ENCODE assay signal across 9 mouse cellular contexts in genomic region chr1:75387469-75387928, GRCm38 (mm10). TPM values are rescaled to one million over a fixed set of nuclear protein-coding genes. Genes with fewer than 3 reads are reported as not detected.
DNase-seq lines count a peak whose midpoint lies in the region; ATAC-seq lines count a peak whose summit lies in the region.
"Had no signal": no experiment of that assay in that cellular context is flagged by ENCODE, and none has a peak within 500 bp of the region (broad histone marks: within the 10 kb centered on the region; RNA-seq: fewer than 3 reads in every experiment).

No protein-coding gene starts in this region.

- H3K9ac ChIP-seq in heart, embryonic 15.5 days = peak overlapping the region; percentile 39
- no peak overlapping the region for H3K9ac ChIP-seq in liver, embryonic 13.5 days

- peak; percentile 66 for DNase-seq in gastrocnemius, postnatal 14 days
- DNase-seq in gastrocnemius, adult 18-20 months (ENCODE audit: low spot score) = no peak
- DNase-seq in cerebellum, adult 8-10 months = peak; percentile 51
- no peak for DNase-seq in liver, embryonic 13.5 days
- DNase-seq in MN1 (ENCODE audit: low spot score) = no peak
- DNase-seq in right cerebral cortex, adult 2 months (ENCODE audit: low spot score in 2 of 2) = no peak
- DNase-seq in adrenal gland, postnatal 36 days = no peak
- DNase-seq: kidney, postnatal 25 days had no signal

- H3K4me3 ChIP-seq in heart, embryonic 15.5 days = peak overlapping the region; percentile 24; the same call in 1 of the 2 replicates
- H3K4me3 ChIP-seq in liver, embryonic 13.5 days (replicated peaks) = peak overlapping the region; percentile 12; the same call in 1 of the 2 replicates

- peaks cover 73% of the 10 kb centered on the region for H3K4me1 ChIP-seq in heart, embryonic 15.5 days (replicated peaks)
- H3K4me1 ChIP-seq in liver, embryonic 13.5 days (replicated peaks) = peaks cover 4% of the 10 kb centered on the region; the same call in 1 of the 2 replicates

- H3K27ac ChIP-seq in heart, embryonic 15.5 days = no peak overlapping the region
- no peak overlapping the region for H3K27ac ChIP-seq in liver, embryonic 13.5 days

- ATAC-seq in heart, embryonic 15.5 days (replicated peaks; ENCODE audit: insufficient number of reproducible peaks, insufficient read depth, low FRiP score, low read depth) = no peak
- ATAC-seq in liver, embryonic 13.5 days (ENCODE audit: low read depth) = no peak

- H3K9me3 ChIP-seq in heart, embryonic 15.5 days (replicated peaks) = no peaks in the 10 kb centered on the region
- H3K9me3 ChIP-seq in liver, embryonic 13.5 days (replicated peaks) = no peaks in the 10 kb centered on the region

- H3K4me2 ChIP-seq in heart, embryonic 15.5 days = peak overlapping the region; percentile 48
- H3K4me2 ChIP-seq in liver, embryonic 13.5 days = no peak overlapping the region

- WGBS in heart, embryonic 15.5 days = 29% methylated on average over 7 of the region's 7 CpGs
- 25% methylated on average over 7 of the region's 7 CpGs for WGBS in liver, embryonic 13.5 days (ENCODE audit: insufficient replicate concordance)

- H3K36me3 ChIP-seq in heart, embryonic 15.5 days = peaks cover 18% of the 10 kb centered on the region; the same call in 1 of the 2 replicates
- H3K36me3 ChIP-seq in liver, embryonic 13.5 days = no peaks in the 10 kb centered on the region

- intact Hi-C loops in gastrocnemius, postnatal 14 days (cut with DNase I; ENCODE audit: low total_unique reads) = no loop called here

- peaks cover 37% of the 10 kb centered on the region for H3K27me3 ChIP-seq in heart, embryonic 15.5 days
- H3K27me3 ChIP-seq in liver, embryonic 13.5 days = peaks cover 97% of the 10 kb centered on the region

RNA-seq across cellular contexts. Expression of gene Speg, which starts 12.4 kb away (rescaled TPM):
- total RNA-seq in gastrocnemius, postnatal 14 days (2021) = 100 to 1,000 TPM; 167 to 173 TPM
- 100 to 1,000 TPM; 255 to 257 TPM for total RNA-seq in gastrocnemius, adult 18-20 months (2021)
- polyA plus RNA-seq in heart, embryonic 15.5 days (2015; fragmentation: Nextera tagmentation; extraction: Ambion mirVana) = 44.5 and 54.4 TPM in 2 replicates
- 10.3 and 10.7 TPM in 2 replicates for polyA plus RNA-seq in liver, embryonic 13.5 days (2015; fragmentation: Nextera tagmentation; extraction: Ambion mirVana)
- total RNA-seq in adrenal gland, postnatal 36 days (2021) = 10 to 100 TPM in 1 of 2 experiments, 1 to 10 TPM in 1; 9.8 to 10.8 TPM

RNA-seq across cellular contexts. Expression of gene Des, which starts 27.4 kb away (rescaled TPM):
- 1,000 to 10,000 TPM; 1,553 to 1,562 TPM for total RNA-seq in gastrocnemius, postnatal 14 days (2021)
- 1,000 to 10,000 TPM; 2,427 to 2,600 TPM for total RNA-seq in gastrocnemius, adult 18-20 months (2021)
- 374 and 419 TPM in 2 replicates for polyA plus RNA-seq in heart, embryonic 15.5 days (2015; fragmentation: Nextera tagmentation; extraction: Ambion mirVana)
- polyA plus RNA-seq in liver, embryonic 13.5 days (2015; fragmentation: Nextera tagmentation; extraction: Ambion mirVana) = 5.0 and 5.1 TPM in 2 replicates
- total RNA-seq in adrenal gland, postnatal 36 days (2021) = 10 to 100 TPM; 18.6 to 19.5 TPM

RNA-seq across cellular contexts. Expression of gene Gmppa, which starts 48.2 kb away (rescaled TPM):
- 10 to 100 TPM; 34.5 to 38.7 TPM for total RNA-seq in gastrocnemius, postnatal 14 days (2021)
- 10 to 100 TPM; 37.3 to 44.6 TPM for total RNA-seq in gastrocnemius, adult 18-20 months (2021)
- 63.9 and 81.8 TPM in 2 replicates for polyA plus RNA-seq in heart, embryonic 15.5 days (2015; fragmentation: Nextera tagmentation; extraction: Ambion mirVana)
- 37.1 and 41.7 TPM in 2 replicates for polyA plus RNA-seq in liver, embryonic 13.5 days (2015; fragmentation: Nextera tagmentation; extraction: Ambion mirVana)
- total RNA-seq in adrenal gland, postnatal 36 days (2021) = 10 to 100 TPM; 58.7 to 72.1 TPM

Comparison
In these comparisons a context has a peak if more than half of its experiments do, and no peak if none do; other contexts are left out.
1. DNase-seq: peak in gastrocnemius, postnatal 14 days (single experiment) and cerebellum, adult 8-10 months (single experiment); none in gastrocnemius, adult 18-20 months (single experiment), liver, embryonic 13.5 days (single experiment), MN1 (single experiment), right cerebral cortex, adult 2 months (0 of 2) and adrenal gland, postnatal 36 days (0 of 2).
2. RNA of gene Speg, which starts 12.4 kb away (total RNA-seq): 255 to 257 TPM in gastrocnemius, adult 18-20 months and 167 to 173 TPM in gastrocnemius, postnatal 14 days; 9.8 to 10.8 TPM in adrenal gland, postnatal 36 days; every median in the first group is over 10 times any median in the second.
3. RNA of gene Des, which starts 27.4 kb away (total RNA-seq): 2,427 to 2,600 TPM in gastrocnemius, adult 18-20 months and 1,553 to 1,562 TPM in gastrocnemius, postnatal 14 days; 18.6 to 19.5 TPM in adrenal gland, postnatal 36 days; every median in the first group is over 10 times any median in the second.